Mouse (Mus musculus): ENCODE data around the gene Arid4a.
A peak's percentile ranks its signal among the peaks of the same experiment; 100 is the strongest.

Gene Arid4a

GRCm38 (mm10) chr12:71015363-71016210 is at the start of gene Arid4a:
Gene Arid4a, plus strand, starts transcription at chr12:71015990.
- DNase-seq (ENCODE audit: low read depth, low spot score): peak; percentile 100

DNA sequence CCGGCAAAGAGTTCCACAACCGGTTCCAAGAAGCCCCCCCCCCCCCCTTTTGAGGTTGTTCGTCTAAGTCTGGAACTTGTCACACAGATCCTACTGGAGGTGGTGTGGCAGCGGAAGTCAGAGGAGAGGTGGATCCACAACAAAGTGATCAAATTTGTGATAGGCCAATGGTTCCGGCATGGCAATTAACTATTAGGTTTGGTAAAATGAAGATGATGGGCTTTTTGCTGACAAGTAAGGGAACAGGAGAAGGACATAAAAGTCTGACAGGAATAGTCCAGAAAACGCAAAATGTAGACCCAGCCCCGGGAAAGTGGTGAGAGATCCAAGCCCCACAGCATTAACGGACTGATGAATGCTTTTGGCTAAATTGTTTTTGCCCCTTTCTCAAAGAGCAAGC is 48.2 kb upstream of the Arid4a start:
- DNase-seq (ENCODE audit: low read depth, low spot score): no peak

DNA sequence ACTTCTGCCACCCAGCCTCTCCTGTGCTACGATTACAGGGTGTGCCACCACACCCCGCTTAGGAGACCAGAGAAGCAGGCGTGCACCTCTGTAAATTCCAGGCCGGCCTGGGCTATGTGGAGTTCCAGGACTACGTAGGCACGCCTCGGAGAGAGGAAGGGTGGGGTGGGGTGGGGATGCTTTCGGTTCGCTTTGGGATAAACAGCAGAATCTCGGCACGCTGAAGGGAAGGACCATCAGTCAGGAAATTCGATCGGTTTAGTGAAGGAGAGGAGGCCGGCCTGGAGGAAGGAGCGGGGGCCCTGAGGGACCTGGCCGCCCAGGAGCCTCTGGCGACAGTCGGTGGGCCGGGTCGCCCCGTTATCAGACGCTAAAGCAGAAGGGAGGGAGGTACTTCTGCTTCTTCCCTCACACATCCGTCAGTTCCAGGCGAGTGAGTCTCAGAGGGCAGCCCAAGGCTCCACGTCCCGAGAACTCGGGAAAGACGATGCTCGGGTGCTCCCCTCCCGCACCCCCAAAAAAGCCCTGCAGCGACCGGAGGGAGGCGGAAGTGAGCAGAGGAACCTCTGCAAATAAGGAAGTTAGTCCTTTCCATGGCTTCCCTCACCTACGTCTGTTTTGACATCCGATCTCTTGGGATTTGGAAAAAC is 47.5 kb upstream of the Arid4a start:
- DNase-seq (ENCODE audit: low read depth, low spot score): no peak

DNA sequence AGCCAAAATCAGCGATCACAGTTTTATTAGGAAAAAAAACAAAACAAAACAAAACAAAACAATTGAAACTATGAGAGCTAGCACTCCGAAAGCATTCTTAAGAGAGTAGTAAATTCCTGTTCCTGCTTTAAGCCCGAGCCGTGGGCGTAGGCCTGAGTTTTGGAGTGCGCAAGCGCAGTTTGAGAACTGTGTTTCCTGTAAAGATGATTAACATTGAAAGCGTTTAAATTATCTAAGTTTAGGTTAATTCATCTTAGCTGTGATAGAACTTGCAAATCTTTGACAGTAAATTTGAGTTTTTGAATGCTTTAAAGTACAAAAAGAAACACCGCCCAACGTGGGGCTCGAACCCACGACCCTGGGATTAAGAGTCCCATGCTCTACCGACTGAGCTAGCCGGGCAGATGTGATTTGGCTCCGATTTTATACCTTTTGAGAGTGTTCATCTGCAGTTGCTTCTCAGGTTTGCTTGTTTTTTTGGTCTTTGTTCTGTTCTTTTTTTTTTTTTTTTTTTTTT is 46.9 kb upstream of the Arid4a start:
- DNase-seq (ENCODE audit: low read depth, low spot score): peak; percentile 74

DNA sequence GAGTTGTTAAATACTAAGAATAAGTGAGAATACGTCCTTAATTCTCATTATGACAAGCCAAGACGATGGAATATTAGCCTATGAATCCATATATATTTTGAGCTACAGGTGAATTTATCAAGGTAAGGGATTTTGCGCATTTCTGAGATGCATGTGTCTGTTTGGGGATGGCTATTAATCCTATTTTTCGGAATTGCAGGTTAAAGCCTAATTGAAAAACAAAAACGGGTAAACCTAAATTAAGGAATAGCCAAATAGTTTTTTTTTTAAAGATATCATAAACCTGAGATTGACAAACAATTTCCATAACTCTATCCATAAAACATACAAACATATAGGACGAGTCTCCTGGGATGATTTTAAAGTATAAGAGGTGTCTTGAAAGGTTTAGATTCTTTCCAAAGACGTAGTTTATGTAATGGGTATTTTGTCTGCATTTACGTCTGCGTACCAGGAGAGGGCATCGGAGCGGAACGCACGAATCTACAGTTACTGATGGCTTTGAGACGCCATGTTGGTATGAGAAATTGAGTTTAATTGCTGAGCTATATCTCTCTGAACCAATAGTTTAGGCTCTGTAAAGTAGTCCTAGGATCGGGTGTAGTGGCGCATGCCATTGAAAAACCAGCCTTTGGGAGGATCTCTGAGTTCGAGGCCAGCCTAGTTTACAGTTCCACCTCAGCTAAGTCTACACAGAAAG is 46.2 kb upstream of the Arid4a start:
- DNase-seq (ENCODE audit: low read depth, low spot score): peak; percentile 40

- DNase-seq (ENCODE audit: low read depth, low spot score): no peak
These were observed 42.0 kb upstream of the Arid4a start for GRCm38 (mm10) chr12:70973831-70974230.

DNA sequence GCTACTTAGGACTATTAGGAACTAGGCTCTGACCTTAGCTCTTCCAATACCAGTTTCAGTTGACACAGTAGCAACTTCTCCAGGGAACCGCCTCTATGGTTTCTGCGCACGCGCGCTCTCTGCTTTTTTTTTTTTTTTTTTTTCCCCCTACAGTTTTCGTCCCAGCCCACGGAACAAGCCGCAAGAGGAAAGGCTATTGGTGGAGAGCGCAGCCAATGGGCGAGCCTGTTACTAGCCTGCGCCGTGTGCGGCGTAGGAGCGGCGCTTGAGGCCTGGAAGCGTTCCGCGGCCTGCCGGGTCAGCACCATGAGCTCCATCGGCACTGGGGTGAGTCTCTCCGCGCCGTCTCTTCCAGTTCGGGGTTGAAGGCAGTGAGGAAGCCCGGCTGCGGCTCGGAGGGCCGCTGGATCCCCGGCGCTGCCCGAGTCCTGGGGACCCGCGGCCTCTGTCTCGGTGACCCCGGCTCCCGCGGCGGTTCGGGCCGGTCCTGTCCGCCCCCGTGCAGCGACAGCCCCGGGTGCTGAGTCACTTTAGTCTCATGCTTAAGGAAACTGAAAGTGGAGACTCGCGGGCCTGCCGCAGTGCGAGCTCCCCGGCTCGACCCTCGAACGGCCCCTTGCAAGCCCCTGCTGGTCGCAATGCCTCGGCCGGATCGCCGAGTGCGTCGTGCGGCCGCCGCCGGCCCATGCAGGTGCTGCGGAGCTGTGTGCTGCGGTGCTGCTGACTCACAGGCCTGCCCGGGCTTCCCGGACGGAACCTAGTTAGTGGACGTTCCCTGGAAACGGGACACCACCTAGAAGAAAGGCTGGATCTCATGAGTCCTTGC is 41.1 kb upstream of the Arid4a start, which contains the start of gene Psma3:
TSS of gene Psma3 (plus strand) at position 181 of the 826 bp plus-strand sequence.
- peak; percentile 94 for DNase-seq (ENCODE audit: low read depth, low spot score)

GRCm38 (mm10) chr12:70975406-70975805 is 40.4 kb upstream of the Arid4a start:
- DNase-seq (ENCODE audit: low read depth, low spot score): no peak

DNA sequence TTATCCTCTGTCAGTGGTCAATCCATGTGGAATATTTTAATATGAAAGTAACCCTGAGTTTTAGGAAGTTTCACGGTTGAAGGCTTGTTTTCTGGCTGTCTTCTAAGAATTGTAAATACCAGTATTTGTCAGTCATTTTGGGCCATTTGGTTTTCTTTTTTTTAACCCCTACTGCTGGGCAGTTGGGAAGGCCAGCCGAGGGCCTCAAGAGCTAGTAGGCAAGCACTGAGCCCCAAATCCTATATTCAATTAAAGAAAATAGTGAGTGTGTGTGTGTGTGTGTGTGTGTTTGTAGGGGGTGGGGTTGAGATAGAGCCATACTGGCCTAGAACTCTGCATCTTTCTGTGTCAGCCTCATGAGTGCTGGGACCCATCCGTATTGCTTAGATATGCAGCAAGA is 39.9 kb upstream of the Arid4a start:
- no peak for DNase-seq (ENCODE audit: low read depth, low spot score)

DNA sequence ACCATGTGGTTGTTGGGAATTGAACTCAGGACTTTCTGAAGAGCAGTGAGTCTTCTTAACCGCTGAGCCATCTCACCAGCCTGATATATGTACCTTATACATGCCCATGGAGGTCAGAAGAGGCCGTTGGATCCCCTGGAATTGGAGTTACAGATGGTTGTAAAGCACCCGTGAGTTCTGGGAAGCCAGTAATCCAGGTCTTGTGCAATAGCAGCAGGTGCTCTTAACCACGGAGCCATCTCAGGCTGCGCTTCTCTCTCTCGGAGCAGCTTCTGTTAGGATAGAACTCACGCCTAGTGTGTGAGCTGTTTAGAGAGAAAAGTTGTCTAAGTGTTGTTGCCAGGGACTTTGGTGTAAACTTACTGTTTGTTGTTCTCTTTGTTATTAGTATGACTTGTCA is 37.4 kb upstream of the Arid4a start:
- no peak for DNase-seq (ENCODE audit: low read depth, low spot score)

DNA sequence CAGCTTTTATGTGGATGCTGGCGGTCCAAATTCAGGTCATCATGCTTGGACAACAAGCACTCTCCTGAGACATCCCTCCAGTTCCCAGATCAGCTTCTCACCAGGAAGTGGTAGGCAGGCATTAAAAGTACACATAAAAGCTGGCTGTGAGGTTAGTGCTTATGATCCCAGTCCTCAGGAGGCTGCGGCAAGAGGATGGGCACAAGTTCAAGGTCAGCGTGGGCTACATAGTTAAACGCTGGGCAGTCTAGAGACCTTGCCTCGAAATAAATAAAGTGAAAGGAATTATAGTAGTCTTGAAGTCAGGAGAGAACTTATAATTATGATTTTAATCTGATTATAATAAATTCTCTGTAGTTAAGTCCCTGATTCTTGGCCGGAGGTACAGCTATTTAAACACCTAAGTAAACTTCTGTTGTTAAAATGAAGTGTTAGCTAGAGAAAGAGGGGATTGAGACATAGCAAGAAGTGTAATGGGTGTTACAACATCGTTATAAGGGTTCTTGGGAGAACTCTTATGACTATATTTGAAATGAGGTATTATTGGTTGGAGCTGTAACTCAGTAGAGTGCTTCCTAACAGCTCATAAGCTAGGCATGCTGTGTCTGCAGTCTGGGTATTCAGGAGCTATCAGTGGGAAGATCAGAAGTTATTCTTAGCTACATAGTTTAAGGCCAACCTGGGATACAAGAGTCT is 30.8 kb upstream of the Arid4a start:
- DNase-seq (ENCODE audit: low read depth, low spot score): no peak

DNA sequence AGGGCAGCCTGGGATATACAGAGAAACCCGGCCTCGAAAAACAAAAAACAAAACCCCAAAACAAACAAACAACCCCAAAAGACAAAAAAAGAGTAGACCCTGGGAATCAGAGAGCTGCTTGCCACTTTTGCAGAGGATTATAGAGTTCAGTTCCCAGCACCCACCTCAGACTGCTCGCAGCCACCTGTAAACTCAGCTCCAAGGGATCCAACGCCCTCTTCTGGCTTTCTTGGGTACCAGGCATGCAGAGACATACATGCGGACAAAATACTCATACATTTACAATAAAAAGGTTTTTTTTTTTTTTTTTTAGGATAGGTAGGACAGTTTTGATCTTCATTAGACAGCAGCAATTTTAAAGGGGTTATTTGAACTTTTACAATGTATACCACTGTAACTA is 18.6 kb upstream of the Arid4a start:
- DNase-seq (ENCODE audit: low read depth, low spot score): no peak

DNA sequence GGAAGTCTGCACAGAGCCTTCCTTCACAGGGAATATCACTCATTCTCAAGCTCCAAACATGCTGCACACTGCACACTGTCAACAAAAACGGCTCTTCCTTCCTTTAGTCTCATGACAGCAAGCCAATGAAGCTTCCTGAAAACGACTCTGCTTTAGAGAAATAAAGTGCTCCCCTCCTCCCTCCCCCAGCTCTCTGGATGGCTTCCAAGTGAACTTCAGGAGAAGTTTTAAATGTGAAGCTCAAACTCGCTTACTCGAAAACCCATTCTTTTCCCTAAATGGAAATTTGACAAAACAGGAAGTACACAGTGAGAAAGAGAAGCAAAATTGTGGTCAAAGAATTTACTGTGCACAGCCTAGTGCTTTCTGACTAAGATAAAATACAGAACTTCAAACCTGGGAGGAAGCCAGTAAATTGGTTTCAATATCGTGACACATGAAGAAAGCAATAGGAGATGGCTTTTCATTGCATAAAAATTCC is 16.3 kb upstream of the Arid4a start:
- no peak for DNase-seq (ENCODE audit: low read depth, low spot score)

GRCm38 (mm10) chr12:71000344-71000743 is 15.4 kb upstream of the Arid4a start:
- no peak for DNase-seq (ENCODE audit: low read depth, low spot score)

DNA sequence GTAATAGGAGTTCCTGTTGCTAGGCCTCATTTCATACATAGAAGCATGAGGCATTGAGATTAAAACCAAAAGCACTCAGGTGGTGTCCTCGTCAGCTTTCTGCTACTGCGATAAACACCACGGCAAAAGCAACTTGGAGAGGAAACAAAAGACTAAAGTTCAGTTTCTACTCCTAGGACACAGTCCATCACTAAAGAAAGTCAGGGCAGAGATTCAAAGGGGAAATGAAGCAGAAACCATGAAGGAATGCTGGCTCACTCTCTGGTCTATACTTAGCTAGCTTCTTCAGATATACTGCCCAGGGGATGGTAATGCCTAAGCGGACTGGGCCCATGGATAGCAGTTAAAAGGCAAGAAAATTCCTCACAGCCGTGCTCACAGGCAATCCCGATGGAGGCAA is 14.3 kb upstream of the Arid4a start:
- DNase-seq (ENCODE audit: low read depth, low spot score): no peak

DNA sequence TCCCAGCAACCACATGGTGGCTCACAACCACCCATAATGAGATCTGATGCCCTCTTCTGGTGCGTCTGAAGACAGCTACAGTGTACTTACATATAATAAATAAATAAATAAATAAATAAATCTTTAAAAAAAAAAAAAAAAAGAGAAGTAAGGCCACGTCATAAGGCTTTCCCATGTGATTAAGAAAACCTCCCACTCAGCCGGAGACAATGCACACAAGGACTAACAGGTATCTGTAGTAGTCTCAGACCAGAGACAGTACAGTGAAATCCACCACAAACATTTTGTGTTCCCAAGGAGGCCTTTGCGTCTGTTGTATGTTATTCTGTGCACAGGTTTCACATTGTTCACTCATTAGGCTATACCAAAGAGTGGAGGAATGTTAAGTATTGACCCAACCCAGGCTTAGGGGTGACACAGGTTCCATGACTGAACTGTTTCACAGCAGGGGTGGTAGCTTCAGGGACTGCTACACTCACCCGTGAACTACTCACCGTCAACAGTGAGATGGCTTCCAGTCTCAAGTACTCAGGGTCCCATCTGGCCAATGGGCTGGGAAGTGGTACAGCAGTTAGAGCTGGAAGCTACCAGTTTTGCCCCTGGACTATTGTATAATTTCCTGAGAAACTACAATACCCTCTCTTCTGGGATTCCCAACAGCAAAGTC is 11.9 kb upstream of the Arid4a start:
- DNase-seq (ENCODE audit: low read depth, low spot score): no peak

- DNase-seq (ENCODE audit: low read depth, low spot score): no peak
These were observed 9.6 kb upstream of the Arid4a start for GRCm38 (mm10) chr12:71006141-71006540.

DNA sequence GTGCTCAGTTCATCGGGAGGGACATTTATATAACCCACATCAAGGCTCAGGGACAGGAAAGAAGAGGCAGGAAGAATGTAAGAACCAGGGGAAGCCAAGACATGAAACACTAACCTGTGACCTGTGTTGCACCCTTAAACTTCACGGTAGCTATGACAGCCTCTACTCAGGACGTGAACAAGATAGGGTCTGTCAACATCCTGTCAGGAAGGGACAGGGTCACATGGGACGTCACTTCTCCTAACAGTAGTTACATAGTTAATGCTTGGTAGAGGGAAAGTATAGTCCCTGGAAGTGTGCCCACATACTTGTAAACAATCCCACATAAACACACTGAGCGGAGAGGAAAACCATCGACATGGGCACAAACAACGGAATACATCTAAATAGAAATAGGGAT is 8.9 kb upstream of the Arid4a start:
- DNase-seq (ENCODE audit: low read depth, low spot score): no peak

DNA sequence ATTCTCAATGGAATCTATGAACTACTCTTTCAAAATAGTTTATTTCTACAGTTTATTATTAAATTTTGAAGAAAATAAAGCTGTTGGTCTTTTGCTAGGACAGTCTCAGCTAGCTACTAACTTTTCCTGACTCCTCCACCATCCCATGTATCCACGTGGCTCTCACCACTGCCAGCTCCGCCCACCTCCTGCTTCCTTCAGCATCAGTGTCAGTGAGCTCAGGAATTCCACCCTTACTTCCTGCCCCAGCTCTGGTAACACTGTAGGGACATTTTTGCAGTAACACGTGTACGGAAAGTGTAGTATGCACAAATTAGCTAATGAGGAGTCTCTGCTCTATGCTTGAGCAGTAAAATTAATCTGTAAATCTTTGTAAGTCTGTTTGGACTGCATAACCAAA is 6.0 kb upstream of the Arid4a start:
- DNase-seq (ENCODE audit: low read depth, low spot score): no peak

DNA sequence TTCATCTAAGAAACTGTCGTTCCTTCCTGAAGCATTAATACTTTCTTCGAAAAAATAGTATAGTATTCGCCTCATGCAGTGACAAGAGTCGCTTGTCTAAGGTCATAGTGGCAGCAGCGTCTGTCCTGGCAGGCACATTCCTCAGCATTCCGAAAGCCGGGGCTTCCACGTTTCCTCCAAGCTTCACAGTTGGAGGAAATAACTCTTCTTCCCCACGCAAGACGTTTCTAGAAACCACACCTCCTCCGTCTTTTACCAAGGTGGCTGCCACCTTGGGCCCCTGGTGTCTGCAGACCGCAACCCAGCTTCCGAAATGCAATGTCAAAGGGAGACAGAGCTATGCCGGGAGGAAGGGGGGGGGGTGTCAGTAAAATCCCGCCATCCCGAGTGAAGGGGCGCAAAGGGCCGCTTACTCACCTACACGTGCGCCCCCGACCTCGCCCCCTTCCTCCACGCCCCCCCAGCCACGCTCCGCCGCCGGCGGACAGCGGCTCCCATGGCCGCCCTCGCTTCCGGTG is 886 bp upstream of the Arid4a start:
- DNase-seq (ENCODE audit: low read depth, low spot score): no peak

All from retina, postnatal 7 days (tissue).